Mouse (Mus musculus) T-helper 2 cell (primary cell): ENCODE data around the gene Gm20388.

Source experiments
- in situ Hi-C: fragments of 300-600 bp; cut with MboI, MseI; formaldehyde crosslinking; loops from one replicate; pipeline ENCODE4 v1.15.1; 2025; ENCODE audit warnings: high pct_unique_total_duplicates

Gm20388 gene

DNA sequence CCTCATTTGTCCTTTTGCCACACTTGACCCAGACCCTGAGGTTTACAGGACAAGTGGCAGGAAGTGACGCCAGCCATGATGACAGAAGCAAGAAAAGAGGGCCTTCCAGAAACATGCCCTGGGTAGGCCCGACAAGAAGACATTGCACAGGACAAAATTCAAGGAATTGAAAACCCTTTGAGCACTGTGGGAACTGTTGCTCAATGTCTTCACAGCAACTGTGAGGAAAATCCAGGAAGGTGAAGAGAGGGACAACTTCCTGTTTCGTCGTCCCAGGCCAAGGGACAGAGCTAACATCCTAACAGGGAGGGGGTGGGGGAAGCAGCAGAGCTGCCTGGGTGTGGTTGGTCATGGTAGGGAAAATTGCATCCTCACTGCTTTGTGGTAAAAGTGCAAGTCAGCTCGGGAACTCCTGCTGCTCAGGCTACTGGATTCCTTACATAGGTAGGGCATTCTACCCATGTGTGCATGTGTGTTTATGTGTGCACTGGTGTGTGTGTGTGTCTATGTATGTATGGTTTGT, 3839.6 kb downstream of the Gm20388 start:
- in situ Hi-C loops, result no loop called here

DNA sequence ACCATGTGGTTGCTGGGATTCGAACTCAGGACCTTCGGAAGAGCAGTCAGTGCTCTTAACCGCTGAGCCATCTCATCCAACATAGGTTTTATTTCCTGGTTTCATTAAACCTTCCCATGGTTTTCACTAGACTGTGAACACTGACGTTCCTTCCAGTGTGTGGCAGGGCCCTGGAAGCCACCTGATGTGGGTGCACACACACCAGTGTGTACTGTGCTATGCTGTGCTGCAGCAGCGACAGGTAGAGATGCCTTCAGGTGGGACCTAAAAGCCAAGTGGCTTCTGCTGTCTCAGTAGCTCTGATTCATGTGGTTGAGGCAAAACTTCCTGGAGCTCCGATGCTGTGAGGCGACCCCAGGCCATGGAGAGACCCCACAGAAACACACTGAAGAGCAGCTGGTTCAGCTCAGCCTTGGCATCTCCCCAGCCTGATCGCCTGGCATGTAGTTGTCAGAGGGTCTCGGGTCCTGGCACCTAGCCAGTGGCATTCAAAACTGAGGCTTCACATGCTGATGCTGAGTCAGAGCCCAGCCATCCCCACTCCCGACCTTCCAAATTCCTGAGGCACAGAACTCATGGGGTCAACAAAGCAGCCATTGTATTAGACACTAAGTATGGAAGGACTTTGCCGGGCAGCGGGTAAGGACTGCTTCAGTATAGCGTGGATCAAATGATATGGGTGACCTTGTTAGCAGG, 3842.3 kb downstream of the Gm20388 start:
- in situ Hi-C loops, result no loop called here

DNA sequence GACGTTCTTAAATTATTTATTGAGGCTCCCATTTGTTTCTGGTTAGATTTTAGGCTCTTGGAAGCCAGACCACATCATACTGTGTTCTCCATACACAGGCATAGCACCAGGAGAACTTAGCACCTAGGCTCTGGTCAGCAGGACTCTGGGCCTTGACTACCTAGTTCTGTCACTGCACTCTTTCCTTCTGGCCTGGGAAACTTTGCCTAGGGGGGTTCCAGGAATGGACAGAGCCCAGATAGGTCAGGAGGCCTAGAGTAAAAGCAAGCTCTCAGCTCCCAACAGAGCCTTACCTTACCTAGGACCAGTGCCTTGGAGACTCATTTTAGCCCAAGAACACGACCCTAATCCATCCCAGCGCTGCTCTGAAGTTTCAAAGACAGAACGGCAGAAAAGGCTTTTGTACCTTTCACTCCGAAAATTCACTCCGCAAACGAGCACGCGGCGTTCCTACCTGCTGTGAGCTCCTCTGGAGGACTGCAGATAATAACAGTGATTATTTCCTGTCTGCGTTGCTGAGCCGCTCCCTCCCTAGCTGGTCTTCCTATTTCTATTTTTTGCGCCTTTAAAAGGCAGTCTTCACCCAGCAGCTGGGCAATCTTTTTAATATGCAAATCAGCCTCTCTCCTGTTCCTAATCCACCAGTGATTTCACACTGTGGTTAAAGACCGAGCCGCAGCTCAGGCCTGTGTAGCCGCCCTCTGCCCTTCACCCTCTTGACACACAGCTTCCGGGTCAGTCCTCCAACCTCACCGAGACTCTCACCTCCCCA, 3843.1 kb downstream of the Gm20388 start:
- in situ Hi-C loops, result no loop called here

DNA sequence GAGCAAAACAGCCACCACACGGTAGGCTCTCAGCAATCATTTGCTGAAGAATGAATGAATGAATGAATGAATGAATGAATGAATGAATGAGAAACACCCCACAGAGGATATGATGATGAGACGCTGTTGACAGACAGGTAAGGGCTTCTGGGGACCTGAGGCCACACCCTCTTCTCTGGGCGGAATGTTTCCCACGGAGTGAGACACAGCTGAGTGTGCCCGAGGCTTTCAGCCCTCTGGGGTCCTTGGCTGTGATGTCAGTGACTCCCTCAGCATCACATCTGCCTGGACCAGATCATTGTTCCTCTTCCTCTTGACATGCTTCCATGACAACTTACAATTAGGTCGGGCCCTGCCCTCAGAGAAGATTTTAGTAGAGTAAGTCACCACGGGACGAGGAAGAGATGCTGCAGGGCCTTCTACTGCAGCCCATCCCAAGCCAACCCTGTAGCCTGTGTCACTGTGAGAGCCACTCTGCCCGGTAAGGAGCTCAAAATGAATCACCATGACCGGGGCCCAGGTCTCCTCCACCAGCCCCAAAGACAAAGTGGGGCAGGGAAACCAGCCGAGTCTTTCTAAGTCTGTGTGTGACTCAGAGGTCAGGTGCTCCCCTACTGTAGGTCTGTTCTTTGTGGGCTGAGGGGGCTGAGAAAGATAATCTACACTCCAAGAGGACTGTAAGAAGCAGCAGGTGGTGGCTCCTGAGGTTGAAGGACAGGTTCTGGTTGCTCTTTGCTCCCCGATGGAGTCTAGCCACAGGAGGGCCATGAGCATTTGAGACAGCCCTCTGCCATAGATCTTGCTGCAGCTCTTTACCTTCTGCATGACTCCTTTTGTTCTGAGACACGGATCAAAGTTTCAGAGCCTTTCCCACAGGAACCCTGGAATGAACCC, 3844.1 kb downstream of the Gm20388 start:
- in situ Hi-C loops, result no loop called here

DNA sequence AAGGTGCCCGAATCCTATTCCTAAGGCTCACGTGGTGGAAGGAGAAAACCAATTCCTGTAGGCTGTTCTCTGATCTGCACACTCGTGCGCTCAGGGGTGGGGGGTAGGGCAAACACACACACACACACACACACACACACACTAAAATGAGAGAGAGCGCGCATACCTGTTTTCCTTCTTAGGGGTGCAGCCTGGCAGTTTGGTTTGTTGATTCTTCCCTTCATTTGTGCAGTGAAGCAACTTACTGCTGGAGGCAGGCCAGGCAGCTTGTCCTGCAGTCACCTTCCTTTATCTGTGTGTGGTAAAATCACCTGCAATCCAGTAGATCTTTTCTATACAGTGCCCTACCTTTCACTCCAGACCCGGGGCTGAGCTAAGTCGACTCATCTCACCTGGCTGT, 3846.3 kb downstream of the Gm20388 start:
- in situ Hi-C loops, result no loop called here

DNA sequence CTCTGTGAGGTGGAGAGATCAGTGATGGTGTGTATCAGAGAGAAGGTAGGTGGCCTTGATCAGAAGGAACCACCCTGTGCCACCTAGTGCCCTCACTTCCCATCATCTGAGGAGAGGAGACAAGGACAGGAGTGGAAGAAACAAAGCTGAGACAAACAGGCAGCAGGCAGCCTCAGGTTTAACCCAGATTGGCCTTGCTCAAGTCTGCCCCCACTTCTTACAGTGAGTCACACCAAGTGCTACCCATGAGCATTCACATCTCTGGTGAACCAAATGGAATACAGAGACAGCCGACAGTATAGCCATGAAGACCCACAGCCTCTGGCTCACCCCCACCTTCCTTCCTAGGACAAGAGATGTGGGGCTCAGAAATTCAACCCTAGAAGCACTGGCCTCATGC, 3848.3 kb downstream of the Gm20388 start:
- in situ Hi-C loops, result no loop called here

DNA sequence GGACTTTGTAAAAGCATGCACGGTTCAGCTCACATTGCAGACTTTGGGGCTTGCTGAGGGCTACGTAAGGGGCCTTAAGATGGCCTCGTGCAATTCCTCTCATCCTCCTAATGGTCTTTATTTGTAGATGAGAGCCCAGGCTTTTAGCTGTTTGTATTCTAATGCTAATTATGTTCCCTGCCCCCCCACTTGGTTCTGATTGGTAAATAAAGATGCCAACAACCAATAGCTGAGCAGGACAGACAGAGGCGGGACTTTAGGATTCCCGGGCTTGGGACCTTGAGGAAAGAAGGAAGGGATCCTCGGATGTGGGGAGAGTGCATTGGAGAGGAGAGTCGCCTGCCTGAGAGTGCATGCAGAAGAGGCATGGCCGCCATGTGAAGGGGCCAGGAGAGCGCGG, 3849.3 kb downstream of the Gm20388 start:
- in situ Hi-C loops, result no loop called here

DNA sequence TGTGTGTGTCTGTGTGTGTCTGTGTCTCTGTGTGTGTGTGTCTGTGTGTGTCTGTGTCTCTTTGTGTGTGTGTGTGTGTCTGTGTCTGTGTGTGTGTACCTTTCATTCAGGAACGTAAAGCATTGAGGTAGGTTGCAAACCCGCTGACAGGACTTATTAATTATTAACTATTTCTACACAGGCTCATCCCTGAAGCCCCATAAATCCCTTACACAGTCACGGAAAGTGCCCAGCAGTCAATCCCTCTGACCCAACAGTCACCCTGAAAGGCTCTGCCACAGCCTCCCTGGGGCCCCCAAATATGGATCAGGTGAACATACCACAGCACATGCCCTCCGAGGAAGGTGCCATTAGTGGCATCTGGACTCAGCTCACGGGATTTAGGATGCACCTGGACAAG, 3849.9 kb downstream of the Gm20388 start:
- in situ Hi-C loops, result no loop called here

DNA sequence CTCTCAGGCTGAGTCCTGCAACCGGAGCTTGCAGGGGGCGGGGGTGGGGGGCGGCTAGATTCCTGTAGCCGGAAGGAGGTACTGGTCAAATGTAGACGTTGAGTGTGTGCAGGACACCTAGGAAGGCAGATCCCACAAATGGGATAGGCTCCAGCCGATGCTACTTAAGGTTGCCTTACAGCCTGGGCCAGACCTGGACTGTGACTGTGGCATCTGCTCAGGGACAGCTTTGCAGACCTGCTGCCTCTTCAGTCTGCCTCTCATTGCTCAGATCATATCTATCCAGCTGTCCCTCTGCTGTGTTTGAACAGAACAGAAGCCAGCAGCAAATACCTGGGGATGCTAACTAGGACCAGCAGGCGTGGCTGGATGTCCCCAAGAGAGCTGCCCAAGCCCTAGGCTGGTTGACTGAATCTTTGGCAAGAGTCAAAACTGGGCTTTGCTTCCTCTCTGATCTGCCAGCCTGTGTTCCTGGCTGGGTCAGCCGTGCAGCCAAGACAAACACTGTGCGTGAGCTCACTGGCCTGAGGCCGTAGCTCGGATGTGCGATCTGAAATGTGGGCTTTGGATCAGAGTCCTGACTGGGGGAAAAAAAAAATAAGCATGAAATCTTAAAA, 3850.7 kb downstream of the Gm20388 start:
- in situ Hi-C loops, result no loop called here

DNA sequence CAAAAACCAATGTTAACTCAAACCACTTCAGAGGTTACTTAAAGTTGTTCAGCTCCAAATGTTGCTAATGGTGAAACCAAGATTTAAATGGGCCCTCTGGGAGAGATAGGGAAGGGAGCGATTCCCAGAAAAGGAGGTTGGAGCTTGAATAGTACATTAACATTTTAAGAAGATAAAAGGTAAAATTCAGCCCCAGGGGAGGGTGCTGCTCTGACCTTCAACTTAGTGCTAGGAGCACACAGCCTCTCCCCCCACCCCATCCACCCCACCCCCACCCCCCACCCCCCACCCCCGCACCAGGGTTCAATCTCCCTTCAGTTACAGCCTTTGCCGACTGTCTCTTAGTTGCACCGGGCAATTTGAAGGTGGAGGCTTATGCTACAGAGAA, 3851.2 kb downstream of the Gm20388 start:
- in situ Hi-C loops, result no loop called here

DNA sequence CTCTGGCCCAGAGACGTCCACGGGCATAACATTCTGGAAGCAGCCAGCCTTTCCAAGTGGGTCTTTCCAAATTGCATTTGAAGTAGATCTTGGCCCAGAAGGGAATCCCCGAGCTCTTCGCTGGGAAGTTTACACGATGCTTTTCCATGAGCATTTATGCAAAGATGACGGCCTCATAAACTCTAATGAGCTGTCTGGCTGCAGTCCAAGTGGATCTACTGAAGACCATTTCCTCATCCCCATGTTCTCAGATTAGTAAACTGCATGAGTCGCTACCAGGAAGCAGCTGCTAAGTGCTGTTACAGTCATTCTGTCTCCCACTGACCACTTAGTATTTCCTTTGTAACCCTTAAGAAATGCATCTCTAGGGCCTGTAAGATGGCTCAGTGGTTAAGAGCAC, 3852.7 kb downstream of the Gm20388 start:
- in situ Hi-C loops, result no loop called here

DNA sequence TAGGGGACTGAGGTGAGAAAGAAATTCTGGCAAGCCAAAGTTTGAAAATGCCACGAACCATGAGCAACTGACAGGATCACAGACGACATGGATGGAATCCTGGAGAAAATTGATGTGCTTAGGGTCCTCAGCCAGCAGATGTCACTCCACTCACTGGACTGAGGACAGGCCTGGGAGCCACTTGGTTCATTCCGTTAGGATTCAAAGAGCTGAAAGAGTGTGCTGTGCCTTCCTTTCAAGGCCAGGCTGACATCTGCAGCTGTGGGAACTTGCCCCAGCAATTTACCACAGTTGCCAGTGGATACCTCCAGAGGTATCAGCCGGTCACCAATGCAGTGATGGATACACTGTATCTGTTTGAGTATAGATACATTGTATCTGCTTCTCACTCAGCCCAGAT, 3854.0 kb downstream of the Gm20388 start:
- in situ Hi-C loops, result loop anchor here (5.0 kb wide), 1 partner anchor 72 kb away; no protein-coding TSS in a partner anchor

DNA sequence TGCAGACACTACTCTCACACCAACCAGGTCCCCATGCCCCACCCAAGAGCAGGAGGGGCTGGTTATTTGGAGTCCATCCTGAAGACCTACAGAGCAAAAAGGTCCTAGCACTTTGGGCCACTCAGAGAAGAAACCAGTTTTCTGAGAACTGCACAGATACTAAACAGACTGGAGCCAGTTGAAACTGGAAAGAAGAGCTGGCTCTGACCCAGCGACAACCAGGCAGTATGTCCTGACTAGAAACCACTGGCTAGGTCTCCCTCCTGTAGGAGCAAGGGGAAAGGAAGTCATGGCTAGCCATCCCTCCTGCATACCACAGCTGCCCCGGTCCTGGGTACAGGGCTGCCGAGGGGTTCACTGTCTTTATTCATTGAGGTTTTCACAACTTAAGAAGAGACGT, 3855.9 kb downstream of the Gm20388 start:
- in situ Hi-C loops, result loop anchor here (5.0 kb wide), 1 partner anchor 74 kb away; no protein-coding TSS in a partner anchor

DNA sequence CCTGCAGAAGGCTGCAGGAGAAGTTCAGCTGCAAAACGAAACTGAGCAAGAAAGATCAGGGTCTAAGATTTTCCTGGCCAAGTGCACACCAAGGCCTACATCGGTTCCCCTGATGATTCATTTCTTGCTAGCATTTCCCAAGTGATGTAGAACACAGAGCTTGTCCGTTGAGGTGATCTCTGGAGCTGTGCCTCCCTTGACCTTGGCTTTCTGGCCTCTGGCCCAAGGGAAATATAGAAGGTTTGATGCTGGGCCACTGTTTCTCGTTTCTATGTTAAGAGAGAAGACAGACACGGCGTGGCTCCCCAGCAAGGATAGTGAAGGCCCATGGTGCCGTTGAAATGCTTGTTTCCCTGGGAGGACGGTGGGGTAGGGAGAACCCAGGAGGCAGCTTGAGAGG, 3857.2 kb downstream of the Gm20388 start:
- in situ Hi-C loops, result loop anchor here (5.0 kb wide), 1 partner anchor 76 kb away; no protein-coding TSS in a partner anchor

DNA sequence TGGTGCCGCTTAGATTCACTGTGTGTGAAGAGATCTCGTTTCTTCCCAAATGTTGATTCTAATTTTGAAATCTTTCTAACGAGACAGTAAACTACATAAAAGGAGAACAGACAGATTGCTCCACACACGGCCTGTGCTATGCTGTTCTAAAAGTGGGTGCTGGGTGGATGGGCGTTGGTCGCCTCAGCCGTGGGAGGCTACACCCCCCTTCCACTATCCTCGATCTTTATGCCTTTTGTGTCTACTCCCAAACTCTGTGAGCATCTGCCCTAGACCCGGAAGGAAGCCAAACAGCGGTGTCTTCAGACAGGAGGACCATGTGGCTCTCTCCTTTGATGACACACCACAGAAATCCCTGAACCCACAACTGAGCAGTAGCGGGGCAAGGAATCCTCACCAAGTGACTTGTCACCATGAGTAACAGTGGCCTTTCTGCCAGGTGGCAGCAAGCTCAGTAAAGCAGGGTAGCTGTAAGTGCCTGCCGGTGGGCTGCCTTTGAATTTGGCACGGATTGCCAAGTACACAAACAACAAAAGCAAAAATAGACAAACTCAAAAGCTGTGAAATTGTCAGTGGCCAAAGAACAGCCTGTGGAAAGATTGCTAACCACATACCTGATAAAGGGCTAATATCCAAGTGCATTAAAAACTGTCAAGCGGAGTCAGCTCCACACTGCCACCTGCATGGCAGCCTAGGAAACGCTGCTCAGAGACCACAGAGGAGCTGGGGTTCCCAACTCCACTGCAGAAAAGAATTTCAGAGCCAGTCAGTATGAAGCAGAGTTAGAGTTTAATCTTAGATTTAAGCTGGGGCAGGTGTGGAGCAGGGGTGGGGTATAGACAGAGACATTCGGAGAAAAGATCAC, 3858.1 kb downstream of the Gm20388 start:
- in situ Hi-C loops, result loop anchor here (5.0 kb wide), 1 partner anchor 76 kb away; no protein-coding TSS in a partner anchor

DNA sequence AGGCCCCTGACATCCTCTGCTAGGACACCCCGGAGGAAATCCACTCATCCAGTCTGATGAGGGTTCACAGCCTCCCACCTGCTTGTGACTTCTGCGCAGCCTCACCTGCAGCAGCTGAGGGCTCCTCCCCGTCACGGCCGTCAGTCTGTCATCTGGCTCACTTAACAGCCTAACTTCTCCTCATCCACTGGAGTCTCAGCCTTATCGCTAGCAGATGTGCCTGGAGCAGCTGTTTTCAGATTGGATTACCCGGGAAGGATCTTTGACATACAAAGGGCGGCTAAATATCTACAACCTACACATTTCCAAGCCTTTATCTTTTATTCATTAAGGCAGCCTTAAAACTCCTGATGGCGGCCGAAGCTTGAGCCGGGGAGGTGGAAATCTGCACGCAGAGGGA, 3862.8 kb downstream of the Gm20388 start:
- in situ Hi-C loops, result no loop called here

DNA sequence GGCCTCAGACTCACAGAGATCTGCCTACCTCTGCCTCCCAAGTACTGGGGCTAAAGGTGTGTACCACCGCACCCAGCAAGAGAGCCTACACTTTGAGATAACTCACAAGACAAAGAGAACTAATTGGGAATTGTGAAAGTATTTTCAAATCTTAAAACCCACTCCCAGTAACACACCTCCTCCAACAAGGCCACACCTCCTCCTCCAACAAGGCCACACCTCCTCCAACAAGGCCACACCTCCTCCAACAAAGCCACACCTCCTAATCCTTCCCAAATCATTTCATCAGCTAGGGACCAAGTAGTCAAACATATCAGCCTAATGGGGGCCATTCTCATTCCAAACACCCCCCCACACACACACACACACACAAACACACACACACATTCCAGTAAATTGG, 3863.8 kb downstream of the Gm20388 start:
- in situ Hi-C loops, result no loop called here

DNA sequence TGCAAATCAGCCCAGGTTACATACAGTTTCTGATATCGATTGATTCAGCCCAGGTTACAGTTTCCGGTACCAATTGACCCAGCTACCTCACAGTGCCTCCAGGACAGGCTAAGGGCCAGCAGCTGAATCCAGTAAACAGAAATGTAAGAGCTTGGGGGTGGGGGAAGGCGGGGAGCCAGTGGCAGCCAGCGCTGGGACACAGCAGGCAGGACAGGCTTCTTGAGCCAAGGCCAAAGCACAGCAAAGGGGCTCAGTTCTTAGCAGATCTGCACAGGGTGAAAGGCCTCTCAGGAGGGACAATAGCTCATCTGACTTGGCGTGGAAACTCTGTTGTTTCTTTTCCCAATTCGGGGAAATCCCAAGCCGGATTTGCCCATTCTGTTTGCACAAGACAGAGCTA, 3866.7 kb downstream of the Gm20388 start:
- in situ Hi-C loops, result loop anchor here (5.0 kb wide), 1 partner anchor 135 kb away; no protein-coding TSS in a partner anchor

DNA sequence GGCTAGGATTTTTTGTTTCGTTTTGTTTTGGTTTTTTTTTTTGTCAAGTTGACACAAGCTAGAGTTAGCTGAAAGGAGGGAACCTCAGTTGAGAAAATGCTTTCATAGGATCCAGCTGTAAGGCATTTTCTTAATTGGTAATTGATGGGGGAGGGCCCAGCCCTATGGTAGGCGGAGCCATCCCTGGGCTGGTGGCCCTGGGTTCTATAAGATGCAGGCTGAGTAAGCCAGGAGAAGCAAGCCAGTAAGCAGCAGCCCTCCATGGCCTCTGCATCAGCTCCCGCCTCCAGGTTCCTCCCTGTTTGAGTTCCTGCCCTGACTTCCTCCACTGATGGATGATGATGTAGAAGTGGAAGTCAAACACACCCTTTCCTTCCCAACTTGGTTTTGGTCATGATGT, 3869.8 kb downstream of the Gm20388 start:
- in situ Hi-C loops, result no loop called here

DNA sequence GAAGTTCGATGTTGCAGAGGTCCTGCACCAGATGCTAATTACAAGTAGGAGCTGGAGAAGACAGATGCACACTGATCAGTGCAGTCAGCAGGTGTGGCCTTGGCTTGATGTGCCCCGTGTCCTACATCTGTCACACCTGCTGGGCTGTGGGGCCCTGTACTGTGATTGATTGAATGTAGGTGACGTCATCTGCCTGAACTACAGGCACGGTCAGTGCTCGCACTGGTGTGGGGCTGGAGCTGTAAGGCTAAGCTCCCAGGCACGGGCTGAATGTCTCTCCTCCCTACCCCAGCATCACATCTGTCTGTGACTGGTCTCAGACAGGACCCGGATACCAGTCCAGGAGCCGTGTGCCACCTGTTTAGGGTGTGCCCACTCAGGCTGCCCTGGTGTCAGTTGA, 3870.6 kb downstream of the Gm20388 start:
- in situ Hi-C loops, result no loop called here
